Mouse (Mus musculus) limb, embryonic 14.5 days (tissue): Measurements from ENCODE around the gene Pbx3. TPM values are rescaled to one million over a fixed set of nuclear protein-coding genes. Genes with fewer than 3 reads are reported as not detected.

ENCODE experiments used
- ATAC-seq: fragments of 200-750 bp; cut with Nextera tagmentation; 2 replicates; pipeline ENCODE4 v1.8.0; 2017; ENCODE audit warnings: low read depth, moderate number of reproducible peaks, moderate TSS enrichment; ENCODE audit not compliant: low FRiP score
- DNase-seq: peaks from one replicate; pipeline ENCODE4 v3.0.0-alpha.2; 2015; ENCODE audit warnings: low spot score
- H3K27ac ChIP-seq: fragments of 300-500 bp; sonication (generic); replicated peaks from 2 replicates; pipeline ENCODE4 v1.5.1; 2014; ENCODE audit warnings: low read depth, mild to moderate bottlenecking, low read length, moderate library complexity, mixed read lengths
- H3K27me3 ChIP-seq: fragments of 300-500 bp; sonication (generic); 2 replicates; pipeline ENCODE4 v1.6.1; 2014; ENCODE audit warnings: low read length, mixed read lengths; ENCODE audit not compliant: control insufficient read depth, insufficient read depth
- H3K36me3 ChIP-seq: fragments of 300-500 bp; sonication (generic); 2 replicates; pipeline ENCODE4 v1.6.1; 2014; ENCODE audit warnings: mild to moderate bottlenecking, low read length, moderate library complexity, mixed read lengths; ENCODE audit not compliant: control insufficient read depth, insufficient read depth
- H3K4me1 ChIP-seq: fragments of 300-500 bp; sonication (generic); 2 replicates; pipeline ENCODE4 v1.6.1; 2014; ENCODE audit warnings: antibody characterized with exemption, low read length, mixed read lengths; ENCODE audit not compliant: control insufficient read depth, insufficient read depth
- H3K4me2 ChIP-seq: fragments of 300-500 bp; sonication (generic); replicated peaks from 2 replicates; pipeline ENCODE4 v1.6.1; 2014; ENCODE audit warnings: low read depth, mild to moderate bottlenecking, low read length, moderate library complexity; ENCODE audit not compliant: severe bottlenecking
- H3K4me3 ChIP-seq: fragments of 300-500 bp; sonication (generic); replicated peaks from 2 replicates; pipeline ENCODE4 v1.5.1; 2014; ENCODE audit warnings: low read length
- H3K9ac ChIP-seq: fragments of 300-500 bp; sonication (generic); 2 replicates; pipeline ENCODE4 v1.6.1; 2014; ENCODE audit warnings: mild to moderate bottlenecking, low read depth, low read length, moderate library complexity; ENCODE audit not compliant: severe bottlenecking
- H3K9me3 ChIP-seq: fragments of 300-500 bp; sonication (generic); 2 replicates; pipeline ENCODE4 v1.6.1; 2016; ENCODE audit warnings: low read length; ENCODE audit not compliant: control insufficient read depth
- POLR2A ChIP-seq: fragments of 200-500 bp; IDR thresholded peaks from 2 replicates; pipeline ENCODE4 v1.8.0; 2012; ENCODE audit warnings: inconsistent platforms, mild to moderate bottlenecking, moderate library complexity, borderline replicate concordance; ENCODE audit not compliant: insufficient read depth, insufficient read length; ENCODE audit errors: extremely low read depth
- WGBS: fragments of 180-500 bp; shearing (Covaris S2); extraction: QIAGEN DNeasy Blood & Tissue Kit; methylation state at CpG from one replicate; pipeline ENCODE4 v1.1.7; 2014; 5-methylcytosine and 5-hydroxymethylcytosine counted together
- polyA plus RNA-seq, 2 experiments: library from polyadenylated mRNA; depleted of rRNA in 1 of 2; stranded (reverse) in 1 of 2; unstranded in 1 of 2; fragments of >200 nt; fragmentation: Nextera tagmentation in 1 of 2; extraction: Ambion mirVana in 1 of 2; gene quantifications; 2 replicates each; pipeline versions ENCODE4 v1.2.1 to v1.2.3; 2012 to 2014

Pbx3 gene
- polyA plus RNA-seq, 2 experiments = 25.0 to 34.7 TPM

DNA sequence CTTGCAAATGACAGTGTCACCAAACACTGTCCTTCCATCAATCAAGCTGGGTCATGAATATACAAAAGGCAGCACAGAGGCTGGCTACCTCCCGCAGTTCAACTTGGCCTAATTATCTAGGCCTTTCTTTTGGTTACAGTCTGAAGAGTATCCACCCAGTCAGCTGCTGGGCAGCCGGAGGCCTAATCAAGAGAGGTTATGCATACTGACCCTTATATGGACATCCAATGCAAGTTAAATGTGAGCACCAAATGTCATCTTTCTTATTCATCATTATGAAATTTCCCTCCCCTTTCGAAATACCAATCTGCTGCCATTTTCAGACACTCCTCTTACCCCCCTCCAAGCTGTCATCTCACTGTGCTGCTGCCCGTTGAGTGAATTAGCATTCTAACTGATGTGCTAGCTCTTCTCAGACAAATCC, 112.3 kb downstream of the Pbx3 start:
- TF ChIP-seq POLR2A = no peak
- no peak for DNase-seq
- H3K27ac ChIP-seq = no peak overlapping the region

GRCm38 (mm10) chr2:34258256-34258655, 114.7 kb downstream of the Pbx3 start:
- H3K27me3 ChIP-seq = no peaks in the 10 kb centered on the region
- no peak overlapping the region for H3K4me3 ChIP-seq
- WGBS = 58% methylated on average over 2 of the region's 2 CpGs
- DNase-seq = no peak
- TF ChIP-seq POLR2A = no peak
- ATAC-seq = no peak
- H3K9ac ChIP-seq = no peak overlapping the region
- H3K9me3 ChIP-seq = no peaks in the 10 kb centered on the region
- peaks cover 6% of the 10 kb centered on the region; the same call in 1 of the 2 replicates for H3K4me1 ChIP-seq
- no peak overlapping the region for H3K27ac ChIP-seq
- H3K36me3 ChIP-seq = no peaks in the 10 kb centered on the region
- no peak overlapping the region for H3K4me2 ChIP-seq

More for the DNA sequence above, 112.3 kb downstream of the Pbx3 start:
- 52% methylated on average over 4 of the region's 4 CpGs for WGBS
- no peaks in the 10 kb centered on the region for H3K4me1 ChIP-seq
- H3K36me3 ChIP-seq = no peaks in the 10 kb centered on the region
- H3K4me2 ChIP-seq = no peak overlapping the region
- H3K9ac ChIP-seq = no peak overlapping the region
- H3K9me3 ChIP-seq = no peaks in the 10 kb centered on the region
- H3K27me3 ChIP-seq = no peaks in the 10 kb centered on the region
- ATAC-seq = no peak
- H3K4me3 ChIP-seq = no peak overlapping the region

DNA sequence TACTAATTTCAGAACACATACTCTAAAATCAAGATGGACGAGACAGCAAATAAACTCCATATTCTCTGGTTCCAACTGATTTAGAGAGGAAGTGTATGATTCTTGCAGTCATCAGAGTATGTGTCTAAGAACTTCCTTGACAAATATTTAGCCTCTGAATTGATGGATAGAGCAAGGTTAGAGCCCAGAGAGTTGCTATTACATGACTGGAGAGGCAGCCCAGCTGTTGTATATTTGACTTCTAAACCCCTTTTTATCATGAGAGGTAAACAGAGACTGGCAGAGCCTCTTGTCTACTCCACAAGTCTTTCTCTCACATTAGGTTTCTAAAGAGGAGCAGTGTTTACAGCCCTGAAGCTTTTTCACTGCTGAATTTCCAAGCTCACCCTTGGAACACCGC, 115.3 kb downstream of the Pbx3 start:
- DNase-seq = no peak
- no peak for ATAC-seq
- 75% methylated on average over 2 of the region's 2 CpGs for WGBS
- no peak for TF ChIP-seq POLR2A
- Histone ChIP-seq H3K9ac (no peak overlapping the region), H3K9me3 (no peaks in the 10 kb centered on the region), H3K27ac (no peak overlapping the region), H3K4me1 (peaks cover 7% of the 10 kb centered on the region; the same call in 1 of the 2 replicates), H3K4me2 (no peak overlapping the region), H3K4me3 (no peak overlapping the region), H3K36me3 (no peaks in the 10 kb centered on the region), H3K27me3 (no peaks in the 10 kb centered on the region)

DNA sequence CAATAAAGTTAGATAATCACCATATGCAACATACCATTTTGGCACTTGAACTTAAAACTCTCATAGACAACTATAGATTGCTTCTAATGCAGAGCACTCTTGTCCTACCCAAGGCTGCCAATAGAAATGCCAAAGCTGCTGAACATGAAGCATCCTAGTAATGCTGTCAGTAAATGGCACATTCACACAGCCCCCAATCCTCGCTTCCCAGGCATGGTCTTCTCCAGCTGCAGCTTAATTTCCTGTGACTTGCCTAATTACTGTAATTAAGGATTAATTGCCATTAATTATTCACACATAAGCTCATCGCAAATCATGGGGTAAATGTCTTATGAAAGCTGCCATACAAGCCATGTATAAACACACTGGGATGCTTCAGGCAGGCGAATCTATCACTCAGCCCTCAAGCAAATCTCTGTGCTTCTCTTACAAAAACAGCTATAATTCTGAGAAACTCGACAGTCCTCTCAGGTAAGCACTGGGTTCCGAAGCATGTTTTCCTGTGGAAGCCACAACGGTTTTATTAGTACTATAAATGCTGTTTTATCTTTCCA, 116.9 kb downstream of the Pbx3 start:
- ATAC-seq = no peak
- Histone ChIP-seq H3K9ac (no peak overlapping the region), H3K4me3 (no peak overlapping the region), H3K4me1 (peaks cover 7% of the 10 kb centered on the region; the same call in 1 of the 2 replicates), H3K27ac (no peak overlapping the region), H3K9me3 (no peaks in the 10 kb centered on the region), H3K36me3 (no peaks in the 10 kb centered on the region), H3K27me3 (no peaks in the 10 kb centered on the region), H3K4me2 (no peak overlapping the region)
- TF ChIP-seq POLR2A = no peak
- 50% methylated on average over 6 of the region's 6 CpGs for WGBS
- no peak for DNase-seq

GRCm38 (mm10) chr2:34253627-34254026, 119.3 kb downstream of the Pbx3 start:
- H3K27me3 ChIP-seq = no peaks in the 10 kb centered on the region
- H3K27ac ChIP-seq = no peak overlapping the region
- H3K4me2 ChIP-seq = no peak overlapping the region
- peaks cover 10% of the 10 kb centered on the region; the same call in 1 of the 2 replicates for H3K4me1 ChIP-seq
- no peaks in the 10 kb centered on the region for H3K9me3 ChIP-seq
- TF ChIP-seq POLR2A = no peak
- no peak overlapping the region for H3K9ac ChIP-seq
- DNase-seq = no peak
- 3% methylated on average over 1 of the region's 1 CpGs for WGBS
- H3K4me3 ChIP-seq = no peak overlapping the region
- no peak for ATAC-seq
- no peaks in the 10 kb centered on the region for H3K36me3 ChIP-seq

DNA sequence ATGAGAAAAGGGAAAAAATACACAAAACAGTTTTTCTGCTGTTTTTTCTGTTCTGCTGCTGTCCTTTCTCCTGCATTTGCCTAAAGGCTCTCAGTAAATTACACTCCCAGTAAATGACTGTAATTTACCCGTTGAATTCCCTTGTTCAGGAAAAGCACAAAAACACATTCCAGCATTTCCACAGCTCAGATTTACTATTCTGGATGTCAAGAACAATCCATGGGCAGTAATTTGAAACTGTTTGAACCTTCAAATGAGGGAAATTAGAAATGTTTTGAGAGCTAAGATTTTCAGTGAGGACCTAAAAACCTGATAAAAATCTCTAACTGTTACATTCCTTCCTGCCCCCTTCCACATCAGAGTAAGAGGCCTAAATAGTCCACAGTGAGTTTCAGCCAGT, 119.8 kb downstream of the Pbx3 start:
- H3K4me2 ChIP-seq = no peak overlapping the region
- no peak for DNase-seq
- H3K36me3 ChIP-seq = no peaks in the 10 kb centered on the region
- WGBS = 10% methylated on average over 1 of the region's 1 CpGs
- H3K9me3 ChIP-seq = no peaks in the 10 kb centered on the region
- TF ChIP-seq POLR2A = no peak
- H3K27me3 ChIP-seq = no peaks in the 10 kb centered on the region
- peaks cover 10% of the 10 kb centered on the region; the same call in 1 of the 2 replicates for H3K4me1 ChIP-seq
- H3K4me3 ChIP-seq = no peak overlapping the region
- no peak for ATAC-seq
- H3K27ac ChIP-seq = no peak overlapping the region
- no peak overlapping the region for H3K9ac ChIP-seq
